Mouse (Mus musculus) urinary bladder, adult 18-20 months (tissue): ENCODE measurements around the gene Drg2.
A peak's percentile ranks its signal among the peaks of the same experiment; 100 is the strongest.
"Not testable (repeated sequence)": the region's sequence is repeated elsewhere in the genome, so short reads cannot be mapped to it uniquely, and the experiment has no call there.

ENCODE experiments used
- DNase-seq, 2 experiments: peaks; one replicate each; pipeline ENCODE4 v3.0.0; 2022; ENCODE audit warnings: low spot score in 2 of 2, mixed read lengths in 2 of 2

The Drg2 gene

GRCm38 (mm10) chr11:60454080-60454744 is at the start of gene Drg2:
Gene Drg2 (plus strand): TSS chr11:60454591.
- peak; percentile 80 to 82 for DNase-seq

- DNase-seq = no peak
Measured at GRCm38 (mm10) chr11:60406606-60407005, 47.8 kb upstream of the Drg2 start.

GRCm38 (mm10) chr11:60412173-60412572 is 42.2 kb upstream of the Drg2 start:
- DNase-seq = peak; percentile 26 to 28

- DNase-seq = no peak
Measured at GRCm38 (mm10) chr11:60412921-60413320, 41.5 kb upstream of the Drg2 start.

GRCm38 (mm10) chr11:60416590-60416962 is 37.8 kb upstream of the Drg2 start:
- DNase-seq = no peak

GRCm38 (mm10) chr11:60416963-60417716 is 37.3 kb upstream of the Drg2 start, which contains the start of gene Gid4:
Gene Gid4 (plus strand): TSS chr11:60417145.
- DNase-seq = peak; percentile 97 to 98

GRCm38 (mm10) chr11:60417717-60418472 is 36.5 kb upstream of the Drg2 start, which contains the start of gene Atpaf2:
Gene Atpaf2 (minus strand): TSS chr11:60418457.
- DNase-seq = peak in 1 of 2 experiments; percentile 4

GRCm38 (mm10) chr11:60418473-60418803 is 36.0 kb upstream of the Drg2 start:
- no peak for DNase-seq

GRCm38 (mm10) chr11:60422046-60422668 is 32.2 kb upstream of the Drg2 start:
- DNase-seq = no peak

GRCm38 (mm10) chr11:60423006-60423405 is 31.4 kb upstream of the Drg2 start:
- DNase-seq = no peak

- DNase-seq = no peak
Measured at GRCm38 (mm10) chr11:60426417-60426816, 28.0 kb upstream of the Drg2 start.

- no peak for DNase-seq
Measured at GRCm38 (mm10) chr11:60427628-60428027, 26.8 kb upstream of the Drg2 start.

GRCm38 (mm10) chr11:60433501-60433900 is 20.9 kb upstream of the Drg2 start:
- no peak for DNase-seq

- DNase-seq = no peak
Measured at GRCm38 (mm10) chr11:60435133-60435532, 19.3 kb upstream of the Drg2 start.

GRCm38 (mm10) chr11:60436618-60437017 is 17.8 kb upstream of the Drg2 start:
- DNase-seq = no peak

GRCm38 (mm10) chr11:60439621-60440020 is 14.8 kb upstream of the Drg2 start:
- DNase-seq = not testable (repeated sequence)

GRCm38 (mm10) chr11:60440176-60440575 is 14.2 kb upstream of the Drg2 start:
- no peak for DNase-seq

GRCm38 (mm10) chr11:60442896-60443295 is 11.5 kb upstream of the Drg2 start:
- DNase-seq = no peak

- DNase-seq = no peak
Measured at GRCm38 (mm10) chr11:60444007-60444406, 10.4 kb upstream of the Drg2 start.

GRCm38 (mm10) chr11:60454745-60455087 is 325 bp downstream of the Drg2 start:
- DNase-seq = no peak

GRCm38 (mm10) chr11:60457973-60458372 is 3.6 kb downstream of the Drg2 start:
- DNase-seq = no peak

GRCm38 (mm10) chr11:60465943-60466380 is 11.6 kb downstream of the Drg2 start:
- no peak for DNase-seq
